Mouse (Mus musculus): Measurements from ENCODE around the gene 2010003K11Rik.
"Not testable (repeated sequence)": the region's sequence is repeated elsewhere in the genome, so short reads cannot be mapped to it uniquely, and the experiment has no call there.

Gene 2010003K11Rik

GRCm38 (mm10) chr19:4454040-4454439, 44.3 kb downstream of the 2010003K11Rik start:
- not testable (repeated sequence) for H3K36me3 ChIP-seq (ENCODE audit: control insufficient read depth, insufficient read depth, low read length, poor library complexity, severe bottlenecking); H3K27me3 ChIP-seq (ENCODE audit: control insufficient read depth, insufficient read depth, low read length, poor library complexity, severe bottlenecking); DNase-seq (ENCODE audit: low read depth, low spot score)

GRCm38 (mm10) chr19:4452525-4452924, 45.9 kb downstream of the 2010003K11Rik start:
- no peaks in the 10 kb centered on the region for H3K36me3 ChIP-seq (ENCODE audit: control insufficient read depth, insufficient read depth, low read length, poor library complexity, severe bottlenecking)
- no peak for DNase-seq (ENCODE audit: low read depth, low spot score)
- H3K27me3 ChIP-seq (ENCODE audit: control insufficient read depth, insufficient read depth, low read length, poor library complexity, severe bottlenecking), result no peaks in the 10 kb centered on the region

GRCm38 (mm10) chr19:4451965-4452364, 46.4 kb downstream of the 2010003K11Rik start:
- DNase-seq (ENCODE audit: low read depth, low spot score), result no peak
- H3K27me3 ChIP-seq (ENCODE audit: control insufficient read depth, insufficient read depth, low read length, poor library complexity, severe bottlenecking), result no peaks in the 10 kb centered on the region
- no peaks in the 10 kb centered on the region for H3K36me3 ChIP-seq (ENCODE audit: control insufficient read depth, insufficient read depth, low read length, poor library complexity, severe bottlenecking)

GRCm38 (mm10) chr19:4451098-4451497, 47.3 kb downstream of the 2010003K11Rik start:
- no peak for DNase-seq (ENCODE audit: low read depth, low spot score)
- H3K27me3 ChIP-seq (ENCODE audit: control insufficient read depth, insufficient read depth, low read length, poor library complexity, severe bottlenecking), result no peaks in the 10 kb centered on the region
- no peaks in the 10 kb centered on the region for H3K36me3 ChIP-seq (ENCODE audit: control insufficient read depth, insufficient read depth, low read length, poor library complexity, severe bottlenecking)

- no peak for DNase-seq (ENCODE audit: low read depth, low spot score)
- Histone ChIP-seq H3K27me3 (ENCODE audit: control insufficient read depth, insufficient read depth, low read length, poor library complexity, severe bottlenecking) (no peaks in the 10 kb centered on the region), H3K36me3 (ENCODE audit: control insufficient read depth, insufficient read depth, low read length, poor library complexity, severe bottlenecking) (no peaks in the 10 kb centered on the region)
Observed at GRCm38 (mm10) chr19:4450666-4451065, 47.7 kb downstream of the 2010003K11Rik start.

GRCm38 (mm10) chr19:4449230-4449629, 49.2 kb downstream of the 2010003K11Rik start:
- Histone ChIP-seq H3K27me3 (ENCODE audit: control insufficient read depth, insufficient read depth, low read length, poor library complexity, severe bottlenecking) (no peaks in the 10 kb centered on the region), H3K36me3 (ENCODE audit: control insufficient read depth, insufficient read depth, low read length, poor library complexity, severe bottlenecking) (no peaks in the 10 kb centered on the region)
- no peak for DNase-seq (ENCODE audit: low read depth, low spot score)

- H3K27me3 ChIP-seq (ENCODE audit: control insufficient read depth, insufficient read depth, low read length, poor library complexity, severe bottlenecking), result no peaks in the 10 kb centered on the region
- no peaks in the 10 kb centered on the region for H3K36me3 ChIP-seq (ENCODE audit: control insufficient read depth, insufficient read depth, low read length, poor library complexity, severe bottlenecking)
- no peak for DNase-seq (ENCODE audit: low read depth, low spot score)
Observed at GRCm38 (mm10) chr19:4447445-4447844, 50.9 kb downstream of the 2010003K11Rik start.
